Mouse (Mus musculus) neural tube, embryonic 15.5 days (tissue): ENCODE measurements around the gene Mon2. TPM values are rescaled to one million over a fixed set of nuclear protein-coding genes. Genes with fewer than 3 reads are reported as not detected.
"Not testable (repeated sequence)": the region's sequence is repeated elsewhere in the genome, so short reads cannot be mapped to it uniquely, and the experiment has no call there.

ENCODE experiments used
- ATAC-seq: fragments of 200-750 bp; cut with Nextera tagmentation; 2 replicates; pipeline ENCODE4 v1.8.0; 2017; ENCODE audit warnings: mild to moderate bottlenecking, moderate TSS enrichment, moderate library complexity; ENCODE audit not compliant: low FRiP score
- H3K27ac ChIP-seq: fragments of 300-500 bp; sonication (generic); replicated peaks from 2 replicates; pipeline ENCODE4 v1.5.1; 2015; ENCODE audit warnings: mild to moderate bottlenecking, inconsistent platforms
- H3K27me3 ChIP-seq: fragments of 300-500 bp; sonication (generic); replicated peaks from 2 replicates; pipeline ENCODE4 v1.6.1; 2015; ENCODE audit warnings: inconsistent platforms
- H3K36me3 ChIP-seq: fragments of 300-500 bp; sonication (generic); 2 replicates; pipeline ENCODE4 v1.6.1; 2015; ENCODE audit warnings: inconsistent platforms
- H3K4me1 ChIP-seq: fragments of 300-500 bp; sonication (generic); 2 replicates; pipeline ENCODE4 v1.6.1; 2015; ENCODE audit warnings: inconsistent platforms
- H3K4me2 ChIP-seq: fragments of 300-500 bp; sonication (generic); 2 replicates; pipeline ENCODE4 v1.6.1; 2015; ENCODE audit warnings: inconsistent platforms, mild to moderate bottlenecking, moderate library complexity
- H3K4me3 ChIP-seq: fragments of 300-500 bp; sonication (generic); replicated peaks from 2 replicates; pipeline ENCODE4 v1.5.1; 2015; ENCODE audit warnings: mild to moderate bottlenecking, inconsistent platforms
- H3K9ac ChIP-seq: fragments of 300-500 bp; sonication (generic); replicated peaks from 2 replicates; pipeline ENCODE4 v1.6.1; 2015; ENCODE audit warnings: mild to moderate bottlenecking, inconsistent platforms
- H3K9me3 ChIP-seq: fragments of 300-500 bp; sonication (generic); replicated peaks from 2 replicates; pipeline ENCODE4 v1.6.1; 2016; ENCODE audit warnings: inconsistent platforms
- WGBS: fragments of 180-500 bp; shearing (Covaris S2); methylation state at CpG from one replicate; pipeline ENCODE4 v1.1.7; 2015; ENCODE audit warnings: mixed read lengths; 5-methylcytosine and 5-hydroxymethylcytosine counted together
- polyA plus RNA-seq: library from polyadenylated mRNA; unstranded; fragments of >200 nt; fragmentation: Nextera tagmentation; extraction: Ambion mirVana; gene quantifications from 2 replicates; pipeline ENCODE4 v1.2.1, GENCODE M21; 2015

The Mon2 gene
- polyA plus RNA-seq, 1 experiment from 2014 or later: 22.8 TPM

- H3K9me3 ChIP-seq: no peaks in the 10 kb centered on the region
- no peak overlapping the region for H3K27ac ChIP-seq
- H3K27me3 ChIP-seq: no peaks in the 10 kb centered on the region
- WGBS: 38% methylated on average over 10 of the region's 10 CpGs
- H3K4me1 ChIP-seq: no peaks in the 10 kb centered on the region
- H3K9ac ChIP-seq: no peak overlapping the region
- ATAC-seq: no peak
- H3K4me2 ChIP-seq: no peak overlapping the region
- no peak overlapping the region for H3K4me3 ChIP-seq
- peaks cover 5% of the 10 kb centered on the region; the same call in 1 of the 2 replicates for H3K36me3 ChIP-seq
These were observed 19.8 kb downstream of the Mon2 start for GRCm38 (mm10) chr10:123056463-123056862.

GRCm38 (mm10) chr10:123055205-123056000 lies 20.9 kb downstream of the Mon2 start:
- H3K27ac ChIP-seq: no peak overlapping the region
- no peaks in the 10 kb centered on the region for H3K27me3 ChIP-seq
- no peak overlapping the region for H3K4me3 ChIP-seq
- peaks cover 13% of the 10 kb centered on the region for H3K36me3 ChIP-seq
- no peaks in the 10 kb centered on the region for H3K4me1 ChIP-seq
- no peak overlapping the region for H3K9ac ChIP-seq
- no peaks in the 10 kb centered on the region for H3K9me3 ChIP-seq
- ATAC-seq: no peak
- 87% methylated on average over 9 of the region's 9 CpGs for WGBS
- no peak overlapping the region for H3K4me2 ChIP-seq

DNA sequence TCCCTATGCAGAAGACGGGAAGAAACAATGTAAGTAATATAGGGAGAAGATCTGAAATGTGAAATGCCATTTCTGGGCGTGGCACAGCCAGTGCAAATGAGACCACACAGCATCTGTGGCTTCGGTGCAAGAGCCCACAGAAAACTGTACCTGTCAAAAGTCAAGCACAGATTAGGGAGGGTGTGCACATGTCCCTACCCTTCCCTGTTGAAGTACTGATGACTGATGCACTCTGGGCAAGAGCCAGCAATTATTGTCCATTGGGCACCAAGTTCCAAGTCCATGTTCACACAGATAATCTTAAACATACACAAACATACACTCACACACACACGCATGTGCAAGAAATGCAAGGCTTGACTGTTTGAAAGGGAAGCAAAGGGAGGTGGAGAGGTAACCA lies 22.7 kb downstream of the Mon2 start:
- H3K9ac ChIP-seq: no peak overlapping the region
- no peak overlapping the region for H3K4me3 ChIP-seq
- peaks cover 19% of the 10 kb centered on the region for H3K36me3 ChIP-seq
- 92% methylated on average over 4 of the region's 4 CpGs for WGBS
- no peaks in the 10 kb centered on the region for H3K27me3 ChIP-seq
- no peak overlapping the region for H3K27ac ChIP-seq
- H3K4me1 ChIP-seq: no peaks in the 10 kb centered on the region
- no peak for ATAC-seq
- H3K4me2 ChIP-seq: no peak overlapping the region
- H3K9me3 ChIP-seq: no peaks in the 10 kb centered on the region

DNA sequence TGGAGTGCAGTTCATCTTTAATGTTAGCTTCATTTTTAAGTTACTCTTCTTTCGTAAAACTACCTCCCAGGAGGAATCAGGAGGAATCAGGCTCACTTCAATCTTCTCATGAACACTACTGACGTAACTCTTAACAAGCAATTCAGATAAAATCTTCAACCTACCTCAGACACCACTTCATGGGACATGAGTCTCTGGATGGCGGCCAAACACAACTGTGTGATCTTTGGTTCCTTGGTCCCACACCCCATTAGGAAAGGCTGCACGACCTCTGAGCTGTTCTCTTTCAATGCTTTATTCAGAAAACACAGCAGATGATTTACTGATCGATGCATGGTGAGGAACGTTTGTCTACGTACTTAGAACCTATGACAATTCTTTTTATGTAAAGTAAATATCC lies 24.3 kb downstream of the Mon2 start:
- no peak overlapping the region for H3K4me2 ChIP-seq
- no peaks in the 10 kb centered on the region for H3K27me3 ChIP-seq
- 76% methylated on average over 7 of the region's 7 CpGs for WGBS
- no peaks in the 10 kb centered on the region for H3K4me1 ChIP-seq
- no peak for ATAC-seq
- peaks cover 19% of the 10 kb centered on the region for H3K36me3 ChIP-seq
- no peak overlapping the region for H3K27ac ChIP-seq
- H3K9me3 ChIP-seq: no peaks in the 10 kb centered on the region
- no peak overlapping the region for H3K4me3 ChIP-seq
- no peak overlapping the region for H3K9ac ChIP-seq

DNA sequence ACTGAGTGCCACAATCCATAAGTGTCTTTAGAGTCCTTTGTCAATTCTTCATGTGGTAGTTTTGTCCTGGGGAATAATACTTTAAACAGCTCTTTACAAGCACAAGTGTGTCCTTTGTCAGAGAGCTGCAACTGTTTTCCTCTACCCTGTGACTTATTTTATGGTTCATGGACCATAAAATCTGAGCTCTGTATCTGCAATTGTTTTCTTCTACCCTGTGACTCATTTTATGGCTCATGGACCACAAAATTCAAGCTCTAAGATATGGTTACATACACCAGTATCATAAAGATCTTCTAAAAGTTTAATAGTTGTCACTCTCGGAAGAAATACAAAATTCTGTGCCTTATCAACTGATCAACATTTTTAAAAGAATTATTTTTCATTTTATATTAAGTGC lies 27.6 kb downstream of the Mon2 start:
- no peak overlapping the region for H3K4me3 ChIP-seq
- H3K4me1 ChIP-seq: no peaks in the 10 kb centered on the region
- H3K27ac ChIP-seq: no peak overlapping the region
- H3K36me3 ChIP-seq: peaks cover 40% of the 10 kb centered on the region
- WGBS: 78% methylated on average over 1 of the region's 1 CpGs
- H3K27me3 ChIP-seq: no peaks in the 10 kb centered on the region
- no peak for ATAC-seq
- no peak overlapping the region for H3K4me2 ChIP-seq
- no peak overlapping the region for H3K9ac ChIP-seq
- H3K9me3 ChIP-seq: no peaks in the 10 kb centered on the region

GRCm38 (mm10) chr10:123039936-123040335 lies 36.4 kb downstream of the Mon2 start:
- Histone ChIP-seq H3K4me3 (no peak overlapping the region), H3K27ac (no peak overlapping the region), H3K36me3 (peaks cover 59% of the 10 kb centered on the region), H3K4me2 (no peak overlapping the region), H3K27me3 (no peaks in the 10 kb centered on the region), H3K9ac (no peak overlapping the region), H3K4me1 (no peaks in the 10 kb centered on the region), H3K9me3 (no peaks in the 10 kb centered on the region)
- WGBS: 50% methylated on average over 2 of the region's 2 CpGs
- ATAC-seq: no peak

GRCm38 (mm10) chr10:123032078-123032646 lies 44.1 kb downstream of the Mon2 start:
- Histone ChIP-seq H3K4me2 (no peak overlapping the region), H3K4me1 (no peaks in the 10 kb centered on the region), H3K36me3 (peaks cover 81% of the 10 kb centered on the region), H3K4me3 (no peak overlapping the region), H3K9me3 (no peaks in the 10 kb centered on the region), H3K9ac (no peak overlapping the region), H3K27ac (no peak overlapping the region), H3K27me3 (no peaks in the 10 kb centered on the region)
- ATAC-seq: no peak
- WGBS: 87% methylated on average over 14 of the region's 14 CpGs

GRCm38 (mm10) chr10:123031449-123031848 lies 44.9 kb downstream of the Mon2 start:
- no peak overlapping the region for H3K27ac ChIP-seq
- H3K27me3 ChIP-seq: no peaks in the 10 kb centered on the region
- ATAC-seq: no peak
- no peaks in the 10 kb centered on the region for H3K9me3 ChIP-seq
- 96% methylated on average over 8 of the region's 8 CpGs for WGBS
- no peak overlapping the region for H3K9ac ChIP-seq
- peaks cover 81% of the 10 kb centered on the region for H3K36me3 ChIP-seq
- H3K4me3 ChIP-seq: no peak overlapping the region
- H3K4me1 ChIP-seq: no peaks in the 10 kb centered on the region
- H3K4me2 ChIP-seq: no peak overlapping the region

DNA sequence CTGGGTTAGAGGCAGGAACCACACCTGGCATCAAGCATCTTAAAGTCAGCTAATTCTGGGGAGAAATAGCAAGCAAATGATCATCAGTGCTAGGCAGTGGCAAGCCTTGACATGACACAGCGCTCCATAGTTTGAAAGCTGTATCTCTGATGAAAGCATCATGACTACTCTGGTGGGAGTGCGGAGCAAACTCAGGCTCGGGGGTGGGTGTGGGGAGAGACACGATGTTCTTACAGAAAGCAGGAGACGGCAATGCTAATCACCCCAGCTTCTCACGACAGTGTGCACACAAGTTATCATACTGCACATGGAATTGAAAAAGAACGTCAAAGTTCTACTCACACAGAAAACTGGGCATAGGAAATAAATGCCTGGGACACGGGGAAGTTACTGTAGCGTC lies 45.7 kb downstream of the Mon2 start:
- H3K4me1 ChIP-seq: no peaks in the 10 kb centered on the region
- WGBS: 96% methylated on average over 9 of the region's 9 CpGs
- H3K27me3 ChIP-seq: no peaks in the 10 kb centered on the region
- H3K9me3 ChIP-seq: no peaks in the 10 kb centered on the region
- ATAC-seq: no peak
- H3K9ac ChIP-seq: no peak overlapping the region
- H3K4me3 ChIP-seq: no peak overlapping the region
- no peak overlapping the region for H3K27ac ChIP-seq
- H3K4me2 ChIP-seq: no peak overlapping the region
- peaks cover 78% of the 10 kb centered on the region for H3K36me3 ChIP-seq

DNA sequence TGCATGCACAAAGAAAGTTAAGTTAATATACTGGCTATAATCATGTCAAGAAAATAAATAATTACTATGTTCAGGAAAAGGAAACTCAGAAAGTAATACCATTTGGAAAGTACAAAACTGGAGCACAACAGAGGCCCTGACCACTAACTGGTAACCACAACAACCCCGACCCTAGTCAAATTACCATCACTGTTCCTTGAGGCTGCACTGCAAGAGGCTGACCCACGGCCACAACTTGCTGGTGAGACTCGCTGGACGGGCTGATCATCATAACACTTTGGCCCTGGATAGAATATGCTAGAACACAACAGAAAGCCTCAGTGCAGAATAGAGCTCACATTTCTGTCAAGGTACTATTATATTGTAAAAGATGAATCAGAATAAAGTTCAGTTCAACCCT lies 47.4 kb downstream of the Mon2 start:
- 90% methylated on average over 4 of the region's 4 CpGs for WGBS
- H3K27me3 ChIP-seq: no peaks in the 10 kb centered on the region
- H3K36me3 ChIP-seq: peaks cover 78% of the 10 kb centered on the region

GRCm38 (mm10) chr10:123026736-123027135 lies 49.6 kb downstream of the Mon2 start:
- peaks cover 76% of the 10 kb centered on the region for H3K36me3 ChIP-seq
- not testable (repeated sequence) for H3K4me2 ChIP-seq

More for the DNA sequence above, 47.4 kb downstream of the Mon2 start:
- H3K4me1 ChIP-seq: no peaks in the 10 kb centered on the region
- no peak overlapping the region for H3K9ac ChIP-seq
- H3K4me3 ChIP-seq: no peak overlapping the region
- H3K9me3 ChIP-seq: no peaks in the 10 kb centered on the region
- H3K27ac ChIP-seq: no peak overlapping the region
- no peak for ATAC-seq
- no peak overlapping the region for H3K4me2 ChIP-seq

GRCm38 (mm10) chr10:123013435-123013834 lies 62.9 kb downstream of the Mon2 start:
- H3K27ac ChIP-seq: no peak overlapping the region
- no peaks in the 10 kb centered on the region for H3K9me3 ChIP-seq
- H3K4me1 ChIP-seq: no peaks in the 10 kb centered on the region
- no peak overlapping the region for H3K4me3 ChIP-seq
- peaks cover 65% of the 10 kb centered on the region for H3K36me3 ChIP-seq
- no peak overlapping the region for H3K9ac ChIP-seq
- 37% methylated on average over 18 of the region's 18 CpGs for WGBS
- no peak; the same call in 1 of the 2 replicates for ATAC-seq
- no peak overlapping the region for H3K4me2 ChIP-seq
- no peaks in the 10 kb centered on the region for H3K27me3 ChIP-seq

More at GRCm38 (mm10) chr10:123026736-123027135, 49.6 kb downstream of the Mon2 start:
- WGBS: 96% methylated on average over 4 of the region's 4 CpGs
- H3K4me3 ChIP-seq, H3K27ac ChIP-seq, H3K9me3 ChIP-seq, H3K27me3 ChIP-seq, H3K4me1 ChIP-seq, ATAC-seq, H3K9ac ChIP-seq: not testable (repeated sequence)
